Mouse (Mus musculus): ENCODE data around the gene Alox12. TPM values are rescaled to one million over a fixed set of nuclear protein-coding genes. Genes with fewer than 3 reads are reported as not detected.

Alox12 gene
- total RNA-seq (2021): 1.7 and 2.0 TPM in 2 replicates
- long read RNA-seq, experiment 1, partial matches to known transcripts: 0 of 3 reads
- long read RNA-seq, experiment 1, other reads (novel, unspliced or antisense): 1 of 3 reads
- long read RNA-seq, experiment 2, partial matches to known transcripts: 0 of 4 reads
- long read RNA-seq, experiment 2, other reads (novel, unspliced or antisense): 1 of 4 reads

DNA sequence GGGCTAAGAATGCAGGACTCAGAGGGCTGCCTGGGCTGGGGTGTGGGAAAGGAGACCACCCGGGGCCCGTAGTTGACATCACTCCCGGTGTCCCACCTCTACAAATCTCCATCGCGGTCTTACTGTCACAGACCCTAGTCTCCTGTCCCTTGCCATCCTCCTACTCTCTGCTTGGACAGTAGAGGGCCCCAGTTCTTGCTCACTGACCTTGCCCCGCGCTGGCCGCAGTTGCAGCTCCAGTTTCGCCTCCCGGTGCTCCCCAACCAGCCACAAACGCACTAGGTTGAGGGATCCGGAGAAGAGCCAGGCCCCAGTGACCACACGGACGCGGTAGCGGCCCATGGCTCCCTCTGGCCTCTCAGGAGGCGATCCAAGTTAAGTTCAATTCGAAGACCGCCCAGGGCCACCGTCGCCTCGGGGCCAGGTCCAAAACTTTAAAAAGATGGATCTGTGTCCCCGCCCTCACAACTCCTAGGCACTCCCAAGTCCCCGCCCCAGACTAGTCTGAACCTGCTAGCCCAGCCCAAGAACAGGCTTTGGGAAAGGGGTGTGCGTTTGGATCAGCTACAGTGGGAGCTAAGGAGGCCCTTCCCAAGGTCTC, at the start of gene Alox12:
Alox12 (minus strand) TSS at position 423 of the 601 bp plus-strand sequence.
- peak; percentile 75 for DNase-seq

DNA sequence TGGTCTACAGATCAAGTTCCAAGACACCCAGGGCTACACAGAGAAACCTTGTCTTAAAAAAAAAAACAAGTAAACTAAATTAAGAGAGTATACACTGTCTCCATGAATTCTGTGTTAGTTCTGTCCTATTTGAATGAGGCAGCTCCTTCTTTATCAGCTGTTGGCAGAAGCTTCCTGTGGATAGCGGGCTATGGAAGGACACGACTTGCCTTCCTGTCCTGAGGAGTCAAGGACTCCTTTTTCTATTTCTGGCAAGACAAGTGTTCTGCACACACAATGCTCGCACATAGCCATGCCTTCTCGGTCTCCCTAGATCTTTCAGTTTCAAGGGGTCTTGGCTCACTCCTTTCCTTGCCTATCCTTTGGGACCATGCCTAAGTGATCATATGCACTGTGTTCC, 47.1 kb upstream of the Alox12 start:
- no peak for DNase-seq

DNA sequence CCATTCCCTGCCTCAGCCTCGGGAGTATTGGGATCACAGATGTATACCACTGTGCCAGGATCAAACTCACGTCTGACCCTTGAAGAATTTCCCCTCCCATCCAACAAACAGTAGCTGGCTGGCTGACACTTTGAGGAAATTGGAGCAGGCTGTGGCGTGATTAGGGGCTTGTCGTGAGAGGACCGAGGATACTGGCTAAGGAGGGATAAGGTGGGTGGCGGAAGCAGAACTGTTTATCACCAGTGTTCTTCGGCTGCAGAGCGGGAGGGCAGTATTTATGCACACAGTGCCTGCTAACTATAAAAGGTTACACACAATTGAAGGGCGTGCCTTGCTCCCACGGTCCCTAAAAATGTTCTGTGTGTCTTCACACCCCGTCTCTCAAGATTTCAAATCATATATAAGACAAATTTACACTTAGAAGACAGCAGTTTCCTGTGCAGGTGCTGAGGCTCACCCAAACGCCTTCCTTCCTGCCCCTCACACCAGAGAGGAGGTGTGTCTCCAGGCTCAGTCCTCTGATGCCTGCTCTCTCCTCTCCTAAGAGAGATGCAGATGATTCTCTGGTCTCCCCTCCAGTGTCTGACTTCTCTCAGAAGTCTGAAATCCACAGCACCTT, 42.8 kb upstream of the Alox12 start:
- DNase-seq: no peak

DNA sequence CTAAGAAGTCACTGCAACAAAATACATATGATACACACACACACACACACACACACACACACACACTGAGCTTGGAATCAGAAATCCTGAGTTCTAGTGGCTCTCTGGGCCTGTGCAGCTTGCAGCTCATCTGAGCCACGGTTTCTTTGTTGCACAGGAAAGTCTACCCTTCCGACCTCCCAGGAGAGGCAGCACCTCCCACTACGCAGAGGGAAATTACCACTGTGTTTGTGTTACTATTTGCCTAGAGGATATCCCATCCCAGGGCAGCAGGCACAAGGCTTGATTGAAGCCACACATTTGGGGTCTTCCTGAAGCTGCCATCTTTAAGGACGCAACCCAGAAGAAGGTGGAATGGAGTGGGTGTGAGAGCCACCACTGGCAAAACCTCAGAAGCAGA, 42.3 kb upstream of the Alox12 start:
- no peak for DNase-seq

DNA sequence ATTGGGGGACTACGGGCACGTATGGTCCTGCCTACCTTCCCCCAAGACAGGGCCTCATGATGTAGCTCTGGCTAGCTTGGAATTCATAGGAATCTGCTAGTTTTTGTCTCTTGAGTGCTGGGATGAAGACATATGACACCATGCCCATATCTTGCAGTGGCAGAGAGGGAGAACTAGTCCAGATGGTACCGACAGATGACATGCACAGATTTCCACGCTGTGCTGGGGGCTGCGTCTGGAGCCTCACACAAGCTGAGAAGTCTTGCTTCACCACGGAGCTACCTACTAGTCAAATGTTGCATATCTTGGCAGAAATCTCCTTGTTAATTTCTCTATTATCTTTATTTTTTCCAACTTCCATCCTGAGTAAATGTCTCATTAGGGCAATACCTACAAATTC, 38.7 kb upstream of the Alox12 start:
- DNase-seq: no peak

DNA sequence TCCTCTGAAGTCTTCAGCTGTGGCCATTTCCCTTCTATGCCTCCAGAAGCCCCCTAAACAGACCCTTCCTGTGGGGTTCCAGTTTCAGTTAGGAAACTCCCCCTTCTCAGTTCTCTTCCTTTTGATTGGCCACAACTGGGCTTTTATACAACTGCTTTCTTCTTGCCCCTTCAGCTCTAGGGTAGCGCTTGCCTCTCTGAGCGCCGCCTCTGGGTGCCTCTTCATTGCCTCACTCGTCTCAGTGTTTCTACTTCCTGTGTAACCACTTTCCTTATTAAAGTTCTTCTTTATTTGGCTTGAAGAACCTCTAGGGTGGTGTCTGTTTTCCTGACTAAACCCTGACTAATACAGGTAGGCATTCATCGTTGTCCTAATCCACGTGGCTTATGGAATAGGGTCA, 36.1 kb upstream of the Alox12 start:
- DNase-seq: no peak

DNA sequence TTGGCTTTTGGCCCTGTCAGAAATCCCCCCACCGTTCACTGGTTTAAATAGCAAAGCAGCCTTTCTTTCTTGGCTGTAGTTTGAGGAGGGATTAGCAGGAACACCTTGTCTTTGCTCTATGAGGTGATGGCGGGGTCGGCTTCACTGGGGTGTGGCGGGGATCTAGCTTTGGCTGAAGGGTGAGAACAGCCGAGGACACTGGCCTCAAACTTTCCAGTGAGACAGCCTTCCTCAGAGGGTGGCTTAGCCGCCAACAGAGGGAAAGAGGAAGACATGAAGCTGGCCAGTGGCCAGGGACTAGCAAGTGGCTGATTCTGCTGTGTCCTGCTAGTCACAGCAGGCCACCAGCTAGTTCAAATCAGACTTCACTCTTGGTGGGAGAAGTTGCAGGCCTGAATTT, 34.1 kb upstream of the Alox12 start:
- DNase-seq: peak; percentile 23

DNA sequence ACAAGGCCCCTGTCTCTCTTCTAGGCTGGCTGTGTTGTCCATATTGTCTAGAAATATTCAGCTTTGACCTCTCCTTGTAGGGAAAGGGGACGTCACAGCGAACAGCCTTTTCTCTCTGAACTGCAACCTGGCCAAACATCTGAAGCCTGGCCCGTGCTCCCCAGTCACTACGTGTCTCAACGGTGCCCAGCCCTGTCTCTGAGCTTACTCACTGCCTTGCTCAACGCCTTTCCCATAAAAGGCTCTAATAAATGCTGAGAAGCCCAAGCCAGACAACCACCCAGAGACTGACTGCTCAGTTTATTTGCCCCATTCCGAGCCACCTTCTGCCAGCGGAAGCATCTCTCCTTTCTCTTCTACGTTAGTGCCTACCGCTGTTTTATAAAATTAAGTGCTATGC, 32.9 kb upstream of the Alox12 start:
- DNase-seq: no peak

DNA sequence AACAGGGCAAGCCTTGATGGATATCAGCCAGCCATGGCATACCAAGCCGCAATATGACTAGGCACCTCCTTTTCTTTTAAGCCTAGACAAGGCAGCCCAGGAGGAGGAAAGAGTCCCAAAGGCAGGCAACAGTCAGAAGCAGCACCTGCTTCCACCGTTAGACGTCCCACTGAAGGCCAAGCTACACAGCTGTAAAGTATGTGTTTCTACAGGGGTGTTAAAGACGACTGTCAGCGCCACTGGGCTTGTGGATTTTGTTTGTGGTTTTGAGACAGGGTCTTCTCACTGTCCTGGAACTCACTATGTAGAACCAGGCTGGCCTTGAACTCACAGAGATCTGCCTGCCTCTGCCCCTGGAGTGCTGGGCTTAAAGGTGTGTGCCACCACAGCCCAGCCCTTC, 30.5 kb upstream of the Alox12 start:
- no peak for DNase-seq

DNA sequence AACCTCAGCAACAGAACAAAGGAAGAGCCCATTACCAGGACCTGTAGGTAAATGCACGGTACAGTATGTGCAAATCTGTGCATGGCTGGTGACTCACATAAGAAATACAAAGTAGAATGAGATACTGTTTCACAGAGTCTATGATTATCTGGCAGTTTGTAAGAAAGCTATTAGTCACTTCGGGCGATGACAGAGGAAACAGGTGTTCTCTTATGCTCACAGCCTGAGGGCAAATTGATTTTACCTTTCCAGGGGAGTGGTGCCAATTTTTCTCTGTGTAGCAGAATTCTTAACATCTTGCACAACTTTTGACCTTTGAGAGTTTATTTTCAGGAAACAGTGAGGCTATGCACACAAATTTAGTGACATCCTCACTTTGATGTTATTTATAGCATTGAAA, 29.6 kb upstream of the Alox12 start:
- DNase-seq: no peak

DNA sequence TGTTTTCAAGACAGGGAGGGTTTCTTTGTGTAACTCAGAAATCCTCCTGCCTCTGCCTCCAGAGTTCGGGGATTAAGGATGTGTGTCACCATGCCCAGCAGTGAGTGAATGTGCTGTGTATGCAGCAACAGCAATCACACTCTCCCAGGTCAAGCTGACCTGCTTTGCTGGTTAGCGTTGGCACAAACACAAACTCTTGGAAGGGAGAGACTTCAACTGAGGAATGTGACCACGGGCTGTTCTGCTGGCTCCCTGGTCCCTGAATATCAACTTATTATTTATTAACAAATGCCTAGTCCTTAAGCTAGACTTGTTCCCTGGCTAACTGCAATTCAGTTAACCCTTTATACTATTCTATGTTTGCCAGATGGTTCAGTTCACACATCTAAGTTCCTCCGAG, 28.5 kb upstream of the Alox12 start:
- DNase-seq: no peak

DNA sequence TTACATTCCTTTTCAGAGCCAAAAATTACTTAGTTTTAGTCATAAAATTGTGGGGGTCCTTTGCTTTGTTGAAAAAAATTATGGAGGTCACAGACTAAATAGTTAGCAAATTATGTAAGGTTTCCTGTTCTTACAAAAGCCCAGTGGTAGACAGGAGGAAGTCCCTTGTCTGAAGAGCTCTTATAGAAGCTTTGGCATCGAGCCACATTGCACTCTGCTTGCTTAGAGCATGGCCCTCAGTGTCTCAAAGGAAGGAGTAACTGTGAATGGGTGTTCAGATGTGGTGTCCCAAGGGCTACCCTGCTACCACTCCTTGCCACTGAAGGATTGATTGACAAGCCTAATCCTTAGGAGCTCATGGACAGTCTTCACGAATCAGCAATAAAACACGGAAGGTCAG, 25.3 kb upstream of the Alox12 start:
- DNase-seq: peak; percentile 38

DNA sequence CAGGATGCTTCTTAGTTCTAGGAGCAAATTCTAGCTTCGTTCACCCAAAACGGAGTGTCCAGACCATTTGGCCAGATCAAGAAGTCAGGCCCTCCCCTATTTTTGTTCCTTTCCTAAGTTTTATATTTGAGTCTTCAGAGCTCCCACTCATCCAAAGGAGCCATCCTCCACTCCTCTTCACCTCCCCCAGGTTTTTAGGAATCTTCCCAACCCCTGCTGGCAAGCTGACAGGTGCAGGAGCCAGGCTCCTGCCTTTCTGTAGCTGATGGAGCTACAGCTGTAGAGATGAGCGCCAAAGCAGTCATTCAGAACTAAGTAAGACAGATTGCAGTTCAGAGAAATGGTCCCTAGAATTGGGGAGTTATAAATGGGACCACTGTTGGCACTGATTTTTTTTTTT, 23.8 kb upstream of the Alox12 start:
- DNase-seq: no peak

DNA sequence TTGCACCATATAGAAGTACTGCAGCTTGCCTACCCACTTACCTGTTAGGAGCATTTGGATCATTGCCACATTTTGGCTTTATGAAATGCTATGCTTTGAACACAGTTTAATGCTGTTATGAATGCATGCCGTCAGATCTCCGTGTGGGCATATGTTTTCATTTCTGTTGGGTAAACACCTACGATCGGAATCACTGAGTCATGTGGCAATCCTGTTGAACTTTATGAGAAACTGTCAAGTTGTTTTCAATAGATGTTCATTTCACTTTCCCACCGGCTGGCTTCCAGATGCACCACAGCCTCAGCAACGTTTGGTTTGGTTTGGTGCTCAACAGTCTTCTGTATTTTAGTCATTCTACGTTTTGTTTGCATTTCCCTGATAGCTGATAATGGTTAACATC, 16.5 kb upstream of the Alox12 start:
- DNase-seq: no peak

DNA sequence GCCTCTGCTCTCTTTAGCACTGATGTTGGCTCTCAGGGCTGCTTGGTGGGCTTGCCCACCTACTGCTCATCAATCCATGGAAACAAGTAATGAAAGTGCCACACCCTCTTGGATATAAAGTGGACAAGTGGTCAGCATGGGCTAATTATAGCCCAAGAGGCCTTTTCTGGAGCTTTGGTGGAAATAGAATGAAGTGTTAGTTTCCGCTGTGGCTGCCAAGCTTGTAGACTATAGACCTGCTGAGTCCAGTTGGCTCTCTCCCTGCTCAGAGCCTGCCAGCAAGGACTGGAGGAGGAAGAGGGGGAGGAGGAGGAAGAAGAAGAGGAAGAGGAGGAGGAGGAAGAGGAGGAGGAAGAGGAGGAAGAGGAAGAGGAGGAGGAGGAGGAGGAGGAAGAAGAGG, 11.3 kb upstream of the Alox12 start:
- no peak for DNase-seq

DNA sequence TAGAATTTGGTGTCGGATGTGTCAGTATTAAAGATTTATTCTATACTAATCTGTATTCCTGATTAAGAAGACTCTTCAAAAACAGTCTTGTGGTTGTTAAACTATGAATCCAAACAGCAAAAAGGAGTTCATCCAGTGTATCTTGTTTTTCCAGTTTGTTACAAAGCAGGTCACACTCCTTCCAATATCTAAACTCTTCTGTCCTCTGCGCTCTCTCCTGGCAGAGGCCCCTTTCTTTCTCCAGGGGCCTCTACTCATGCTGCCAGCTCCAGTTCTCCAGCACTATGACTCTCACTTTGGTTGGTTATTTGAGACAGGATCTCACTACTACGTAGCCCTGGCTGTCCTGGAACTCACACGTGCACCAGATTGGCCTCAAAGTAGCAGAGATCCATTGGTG, 10.7 kb upstream of the Alox12 start:
- no peak for DNase-seq

DNA sequence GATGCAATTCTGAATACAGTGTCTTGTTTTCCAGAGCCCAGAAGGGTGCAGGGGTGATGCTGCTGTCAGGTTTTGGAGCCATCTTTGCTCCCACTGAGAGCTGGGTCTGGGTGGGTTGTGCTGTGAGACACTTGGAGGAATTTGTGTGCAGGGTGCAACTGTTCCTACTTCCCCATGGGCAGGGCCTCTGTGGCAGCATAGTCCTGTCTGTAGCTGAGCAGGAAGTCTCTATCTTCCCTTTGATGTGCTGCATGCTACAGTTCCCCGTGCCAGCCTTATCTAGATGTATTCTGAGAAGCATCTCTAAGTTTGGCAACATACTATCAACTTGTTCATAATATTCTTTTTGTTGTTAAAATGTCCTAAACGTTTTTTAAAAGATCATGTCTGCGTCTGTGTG, 10.1 kb upstream of the Alox12 start:
- no peak for DNase-seq

DNA sequence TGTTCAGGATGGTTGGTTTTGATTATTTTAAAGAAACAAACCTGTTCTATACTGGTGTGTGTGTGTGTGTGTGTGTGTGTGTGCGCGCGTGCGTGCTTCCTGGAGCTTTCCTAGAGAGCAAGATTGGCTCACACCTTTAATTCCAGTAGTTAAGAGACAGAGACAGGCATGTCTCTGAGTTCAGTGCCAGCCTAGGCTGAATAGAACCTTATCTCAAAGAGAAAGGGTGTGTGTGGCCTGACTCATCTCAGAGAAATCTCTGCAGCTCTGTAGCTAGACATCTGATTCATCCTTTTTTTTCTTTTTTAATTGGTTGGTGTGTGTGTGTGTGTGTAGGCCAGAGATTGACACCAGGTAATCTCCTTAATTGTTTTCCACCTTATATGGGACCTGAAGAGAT, 3.9 kb upstream of the Alox12 start:
- DNase-seq: no peak

DNA sequence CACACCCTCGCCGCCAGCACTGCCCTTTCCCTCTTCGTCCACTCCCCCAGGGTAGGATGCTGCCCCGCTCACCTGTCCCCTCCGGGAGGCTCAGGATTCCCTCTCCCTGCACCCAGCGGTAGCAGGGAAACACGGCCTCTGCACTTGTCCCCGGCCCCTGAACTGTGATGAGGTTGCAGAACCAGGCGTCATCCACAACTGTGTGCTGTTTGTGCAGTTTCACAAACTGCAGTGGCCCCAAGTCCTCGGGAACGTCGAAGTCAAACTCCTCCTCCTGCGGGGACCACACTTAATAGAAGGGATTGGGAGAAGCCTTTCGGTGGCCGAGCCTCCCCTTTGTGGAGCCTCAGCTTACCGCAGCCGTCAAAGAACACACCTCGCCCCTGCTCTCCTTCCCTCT, 816 bp downstream of the Alox12 start:
- DNase-seq: no peak

DNA sequence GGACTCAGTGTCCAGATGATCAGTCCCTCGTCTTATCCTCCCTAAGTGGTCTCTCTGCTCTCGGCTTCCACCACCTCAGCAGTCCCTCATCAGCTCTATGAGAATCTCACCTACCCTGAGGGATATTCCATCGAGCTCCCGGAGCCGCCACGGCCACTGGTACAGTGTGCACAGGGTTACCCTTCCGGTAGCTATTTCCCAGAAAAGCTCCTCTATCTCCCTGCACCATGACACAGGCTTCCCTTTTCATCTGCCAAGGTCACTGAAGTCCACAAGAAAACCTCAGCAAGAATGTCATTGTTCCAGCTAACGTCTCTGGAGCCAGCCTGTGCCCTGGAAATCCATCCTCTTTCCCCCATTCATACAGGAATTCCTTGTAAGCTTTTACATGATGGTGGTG, 3.3 kb downstream of the Alox12 start:
- no peak for DNase-seq

DNA sequence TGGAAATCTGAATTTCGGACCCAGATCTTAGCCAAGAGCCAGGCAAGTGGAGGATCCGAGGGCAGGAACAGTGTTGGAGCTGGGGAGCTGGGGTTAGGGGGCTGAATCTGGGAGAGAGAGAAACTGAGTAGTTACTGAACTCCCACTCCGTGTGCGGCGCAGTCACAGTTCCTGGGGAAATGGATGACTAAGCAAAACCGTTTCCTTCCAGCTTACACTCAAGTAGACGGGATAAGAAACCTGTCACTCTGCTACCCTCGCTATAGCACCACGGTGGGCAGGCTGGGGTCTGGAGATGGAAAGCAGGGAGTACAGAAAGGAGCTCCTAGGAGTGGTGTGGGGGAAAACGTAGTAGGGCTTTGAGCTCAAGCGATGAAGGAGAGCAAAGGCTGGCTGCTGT, 5.0 kb downstream of the Alox12 start:
- no peak for DNase-seq

DNA sequence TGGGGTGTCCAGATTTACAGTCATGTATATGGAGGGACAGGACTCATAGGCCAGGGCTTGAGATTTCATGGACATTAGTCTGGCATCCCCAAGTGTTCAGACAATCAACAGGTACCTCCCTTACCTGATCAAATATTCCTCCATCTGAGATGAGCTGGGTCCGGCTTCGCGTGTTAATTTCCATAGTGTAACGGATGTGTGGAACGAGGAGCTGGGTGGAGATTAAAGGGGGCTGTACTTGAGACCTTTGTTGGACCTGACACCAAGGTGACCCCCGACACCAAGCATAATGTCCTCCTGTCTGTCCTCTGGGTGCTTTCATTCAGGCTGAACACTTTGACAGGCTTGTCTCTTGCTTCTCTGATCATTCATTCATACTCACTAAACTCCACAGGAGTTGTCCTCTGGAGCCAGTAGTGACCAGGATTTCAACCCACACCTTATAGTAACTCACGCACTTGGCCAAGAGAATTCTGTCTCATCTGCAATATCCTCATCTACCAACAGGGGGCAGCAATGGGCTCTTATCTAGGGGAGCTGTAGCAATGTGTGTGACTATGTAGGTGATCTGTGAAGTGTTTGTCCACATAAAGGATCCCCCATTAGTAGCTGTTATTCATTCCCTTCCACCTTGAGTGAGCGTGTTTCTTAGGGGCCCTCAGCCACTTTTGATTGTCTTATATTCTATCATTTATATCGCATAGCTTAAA, 7.9 kb downstream of the Alox12 start:
- peak; percentile 87 for DNase-seq

DNA sequence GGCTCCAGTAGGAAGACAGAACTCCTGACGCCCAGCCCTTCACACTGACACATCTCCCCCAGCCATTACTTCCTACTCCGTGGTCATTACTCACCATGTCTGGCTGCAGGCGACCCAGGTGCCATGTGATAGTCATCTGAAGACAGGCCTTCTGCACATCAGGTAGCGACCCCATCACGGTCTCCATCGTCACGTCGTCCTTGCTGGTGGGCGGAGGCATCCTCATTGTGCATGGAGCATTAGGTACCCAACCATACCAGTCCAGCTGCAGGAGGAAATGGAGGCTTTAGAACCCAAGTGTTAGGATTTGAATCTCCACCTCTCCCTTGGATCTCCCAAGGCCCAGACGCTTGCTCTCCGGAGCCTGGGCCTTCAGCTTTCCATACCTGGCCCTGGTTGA, 12.6 kb downstream of the Alox12 start:
- DNase-seq: no peak
